Mouse (Mus musculus) ES-Bruce4 (cell line): Measurements from ENCODE around the gene Tmc6. TPM values are rescaled to one million over a fixed set of nuclear protein-coding genes. Genes with fewer than 3 reads are reported as not detected.

Experiments
- H3K27ac ChIP-seq: 2 replicates; pipeline ENCODE4 v1.5.1; 2012; ENCODE audit warnings: low read length, inconsistent platforms; ENCODE audit not compliant: insufficient read depth
- H3K27me3 ChIP-seq: 2 replicates; pipeline ENCODE4 v1.6.1; 2012; ENCODE audit warnings: mild to moderate bottlenecking, low read length, inconsistent platforms; ENCODE audit not compliant: control insufficient read depth, poor library complexity, insufficient read depth, severe bottlenecking
- H3K36me3 ChIP-seq: 2 replicates; pipeline ENCODE4 v1.6.1; 2012; ENCODE audit warnings: inconsistent platforms, mild to moderate bottlenecking, low read length, moderate library complexity; ENCODE audit not compliant: control insufficient read depth, poor library complexity, insufficient read depth, severe bottlenecking
- H3K4me1 ChIP-seq: one replicate; pipeline ENCODE4 v1.8.1; 2011; ENCODE audit warnings: low read length; ENCODE audit not compliant: control insufficient read depth, insufficient read depth
- H3K4me3 ChIP-seq: 2 replicates; pipeline ENCODE4 v1.5.1; 2011; ENCODE audit warnings: low read depth, mild to moderate bottlenecking, low read length
- H3K9ac ChIP-seq: 2 replicates; pipeline ENCODE4 v1.6.1; 2012; ENCODE audit warnings: low read depth, mild to moderate bottlenecking, inconsistent platforms; ENCODE audit not compliant: poor library complexity, severe bottlenecking
- H3K9me3 ChIP-seq: replicated peaks from 2 replicates; pipeline ENCODE4 v1.6.1; 2012; ENCODE audit warnings: mild to moderate bottlenecking, low read length, inconsistent platforms; ENCODE audit not compliant: control insufficient read depth, poor library complexity, insufficient read depth, severe bottlenecking
- CTCF ChIP-seq: IDR thresholded peaks from one replicate; pipeline ENCODE4 v1.8.1; 2011; ENCODE audit warnings: low read depth, low read length
- EP300 ChIP-seq: IDR thresholded peaks from 2 replicates; pipeline ENCODE4 v1.6.1; 2011; ENCODE audit warnings: low read depth, low read length; ENCODE audit not compliant: insufficient read depth
- POLR2A ChIP-seq: IDR thresholded peaks from one replicate; pipeline ENCODE4 v1.8.1; 2011; ENCODE audit warnings: low read length; ENCODE audit not compliant: insufficient read depth
- polyA plus RNA-seq: library from polyadenylated mRNA; stranded (reverse); fragments of >200 nt; gene quantifications from 2 replicates; pipeline ENCODE4 v1.2.4, GENCODE M21; 2011; ENCODE audit warnings: low read depth; ENCODE audit not compliant: missing spikeins, insufficient read depth, insufficient read length

Gene Tmc6
- polyA plus RNA-seq, 1 experiment = 12.3 TPM

DNA sequence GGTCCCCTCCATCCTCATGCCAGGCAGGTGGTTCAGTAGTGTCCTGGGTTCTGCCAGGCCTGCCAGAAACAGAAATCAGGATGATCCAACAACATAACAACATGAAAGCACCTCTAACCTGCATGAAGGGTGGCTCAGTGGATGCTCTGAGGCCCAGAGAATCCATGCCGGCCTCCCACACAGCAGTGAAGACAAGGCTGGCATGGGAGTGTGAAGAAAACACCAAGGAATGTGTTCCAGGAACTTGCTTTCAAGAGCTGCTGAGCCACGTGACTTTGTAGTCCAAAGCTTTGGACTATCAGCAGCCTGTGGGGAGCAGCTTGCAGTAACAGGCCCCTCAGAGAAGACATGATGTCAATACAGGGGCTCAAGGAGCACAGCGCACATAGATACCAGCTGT is 15.7 kb downstream of the Tmc6 start:
- Histone ChIP-seq H3K27ac (no peak overlapping the region), H3K9me3 (no peaks in the 10 kb centered on the region), H3K4me1 (peaks cover 14% of the 10 kb centered on the region), H3K27me3 (no peaks in the 10 kb centered on the region), H3K4me3 (no peak overlapping the region), H3K9ac (no peak overlapping the region), H3K36me3 (no peaks in the 10 kb centered on the region)
- TF ChIP-seq CTCF = no peak
- TF ChIP-seq POLR2A = no peak
- no peak for TF ChIP-seq EP300

DNA sequence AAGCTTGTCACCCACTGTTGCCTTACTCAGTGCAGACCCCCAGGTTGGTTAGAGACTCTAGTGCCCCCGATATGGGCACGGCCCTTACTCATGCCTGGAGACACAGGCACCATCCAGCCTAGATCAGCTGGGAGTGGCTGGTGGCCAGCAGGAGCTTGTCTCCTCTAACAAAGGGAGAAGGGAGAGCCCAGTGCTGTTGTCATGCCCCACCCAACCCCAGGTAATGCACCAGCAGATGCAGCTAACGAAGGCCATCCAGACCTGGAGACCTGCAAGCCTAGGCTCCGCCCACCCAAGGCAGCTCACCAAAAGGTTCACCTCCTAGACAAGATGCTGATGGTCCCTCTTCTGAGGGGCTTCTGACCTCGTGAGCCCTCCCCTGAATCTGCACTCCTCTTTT is 16.6 kb downstream of the Tmc6 start:
- H3K9ac ChIP-seq = no peak overlapping the region
- H3K9me3 ChIP-seq = no peaks in the 10 kb centered on the region
- no peaks in the 10 kb centered on the region for H3K36me3 ChIP-seq
- TF ChIP-seq POLR2A = no peak
- no peak for TF ChIP-seq EP300
- no peak for TF ChIP-seq CTCF
- peaks cover 14% of the 10 kb centered on the region for H3K4me1 ChIP-seq
- H3K27me3 ChIP-seq = no peaks in the 10 kb centered on the region
- H3K4me3 ChIP-seq = no peak overlapping the region
- no peak overlapping the region for H3K27ac ChIP-seq

DNA sequence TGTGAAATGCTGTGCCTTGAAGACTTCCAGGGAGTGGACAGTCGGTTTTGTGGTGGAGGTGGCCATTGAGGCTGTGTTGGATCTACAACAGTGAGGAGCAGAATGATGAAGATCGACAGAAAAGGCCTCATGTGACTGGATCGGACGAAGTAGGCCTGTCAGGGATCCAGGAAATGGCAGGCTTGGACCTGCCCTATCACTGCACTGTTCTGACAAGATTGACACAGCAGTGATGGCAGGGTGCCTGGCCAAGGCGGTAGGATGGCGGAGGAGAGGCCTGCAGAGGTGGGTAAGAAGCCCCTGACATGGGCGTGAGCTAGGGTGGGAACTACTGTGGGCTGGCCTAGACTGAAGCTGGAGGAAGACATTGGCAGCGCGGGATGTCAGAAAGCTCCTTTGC is 17.7 kb downstream of the Tmc6 start:
- H3K9ac ChIP-seq = no peak overlapping the region
- H3K9me3 ChIP-seq = no peaks in the 10 kb centered on the region
- TF ChIP-seq EP300 = no peak
- no peak for TF ChIP-seq POLR2A
- H3K4me1 ChIP-seq = peaks cover 14% of the 10 kb centered on the region
- H3K27ac ChIP-seq = no peak overlapping the region
- no peak overlapping the region for H3K4me3 ChIP-seq
- no peaks in the 10 kb centered on the region for H3K36me3 ChIP-seq
- no peaks in the 10 kb centered on the region for H3K27me3 ChIP-seq

DNA sequence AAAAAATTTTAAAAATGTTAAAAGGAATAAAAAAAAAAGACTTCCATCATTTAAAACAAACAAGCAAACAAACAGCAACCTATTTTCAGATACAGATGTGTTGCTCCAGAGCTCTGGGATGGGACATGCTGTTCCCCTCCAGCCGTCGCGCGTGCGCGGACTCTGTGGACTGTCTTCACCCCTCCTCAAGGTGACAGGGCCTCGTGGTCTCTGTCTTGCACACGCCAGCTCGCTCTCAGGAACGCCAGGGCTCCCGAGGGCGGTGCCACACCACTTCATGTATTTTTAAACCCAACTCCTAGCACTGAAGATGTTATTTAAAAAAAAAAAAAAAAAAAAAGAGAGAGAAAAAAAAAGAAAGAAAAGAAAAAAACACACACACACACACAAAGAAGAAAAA is 19.8 kb downstream of the Tmc6 start:
- H3K9me3 ChIP-seq = no peaks in the 10 kb centered on the region
- peaks cover 11% of the 10 kb centered on the region for H3K4me1 ChIP-seq
- no peak for TF ChIP-seq EP300
- TF ChIP-seq CTCF = no peak
- no peak for TF ChIP-seq POLR2A
- no peak overlapping the region for H3K4me3 ChIP-seq
- H3K9ac ChIP-seq = no peak overlapping the region
- 0 out of 2 replicates have a peak, but pooled peaks cover 4% of the 10 kb centered on the region for H3K36me3 ChIP-seq
- H3K27me3 ChIP-seq = no peaks in the 10 kb centered on the region
- no peak overlapping the region for H3K27ac ChIP-seq

DNA sequence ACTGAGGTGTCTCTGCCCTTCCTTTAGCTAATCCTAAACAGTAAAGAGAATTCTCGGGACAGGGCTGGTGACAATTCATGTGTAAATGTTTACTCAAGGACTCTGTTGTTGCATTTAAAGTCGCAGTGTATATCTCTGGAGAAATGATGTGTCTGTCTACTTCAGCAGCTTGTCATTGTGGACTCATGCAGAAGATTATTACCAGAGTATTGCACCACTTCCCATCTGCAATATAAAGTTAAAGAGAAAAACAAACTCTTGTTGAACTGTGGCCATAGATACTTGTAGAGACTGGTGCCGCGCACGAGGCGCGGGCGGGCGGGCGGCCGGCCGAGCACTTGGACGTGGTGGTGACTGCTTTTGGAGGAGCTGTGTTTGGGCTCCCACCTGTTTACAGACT is 20.2 kb downstream of the Tmc6 start:
- H3K27ac ChIP-seq = no peak overlapping the region
- TF ChIP-seq EP300 (no peak), POLR2A (no peak), CTCF (no peak)
- no peak overlapping the region for H3K9ac ChIP-seq
- H3K9me3 ChIP-seq = no peaks in the 10 kb centered on the region
- 0 out of 2 replicates have a peak, but pooled peaks cover 4% of the 10 kb centered on the region for H3K36me3 ChIP-seq
- no peaks in the 10 kb centered on the region for H3K27me3 ChIP-seq
- H3K4me3 ChIP-seq = no peak overlapping the region
- peaks cover 11% of the 10 kb centered on the region for H3K4me1 ChIP-seq

DNA sequence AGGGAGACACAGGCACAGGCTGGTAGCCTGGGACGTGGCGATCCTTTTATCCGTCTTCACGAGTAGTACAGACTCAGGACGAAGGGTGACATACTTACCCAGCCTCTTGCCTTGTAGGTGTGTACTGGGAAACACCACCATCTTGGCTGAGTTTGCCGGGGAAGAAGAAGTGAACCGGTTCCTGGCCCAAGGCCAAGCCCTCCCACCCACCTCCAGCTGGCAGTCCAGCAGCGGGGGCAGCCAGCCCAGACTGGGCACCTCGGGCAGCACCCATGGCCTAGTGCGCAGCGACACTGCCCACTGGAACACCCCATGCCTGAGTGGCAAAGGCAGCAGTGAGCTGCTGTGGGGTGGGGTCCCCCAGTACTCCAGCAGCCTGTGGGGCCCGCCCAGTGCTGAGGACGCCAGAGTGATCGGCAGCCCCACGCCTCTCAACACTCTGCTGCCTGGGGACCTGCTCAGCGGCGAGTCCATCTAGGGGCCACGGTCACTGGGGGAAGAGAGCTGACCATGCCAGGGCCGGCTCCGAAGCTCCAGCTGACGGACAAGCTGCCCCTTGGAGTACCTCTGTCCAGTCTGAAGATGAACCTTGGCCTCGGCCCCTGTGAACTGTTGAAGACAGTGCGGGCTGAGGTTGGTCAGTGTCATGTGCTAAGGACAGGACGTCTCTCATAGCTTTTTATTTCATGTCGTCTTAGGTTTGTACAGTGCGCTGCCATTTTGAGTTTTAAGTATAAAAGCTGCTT is 21.5 kb downstream of the Tmc6 start:
- no peaks in the 10 kb centered on the region for H3K27me3 ChIP-seq
- peaks cover 9% of the 10 kb centered on the region for H3K4me1 ChIP-seq
- TF ChIP-seq POLR2A (no peak), CTCF (no peak), EP300 (no peak)
- H3K9ac ChIP-seq = no peak overlapping the region
- peaks cover 6% of the 10 kb centered on the region; the same call in 1 of the 2 replicates for H3K36me3 ChIP-seq
- H3K27ac ChIP-seq = no peak overlapping the region
- no peak overlapping the region for H3K4me3 ChIP-seq
- no peaks in the 10 kb centered on the region for H3K9me3 ChIP-seq
